In the genomic region with DNA sequence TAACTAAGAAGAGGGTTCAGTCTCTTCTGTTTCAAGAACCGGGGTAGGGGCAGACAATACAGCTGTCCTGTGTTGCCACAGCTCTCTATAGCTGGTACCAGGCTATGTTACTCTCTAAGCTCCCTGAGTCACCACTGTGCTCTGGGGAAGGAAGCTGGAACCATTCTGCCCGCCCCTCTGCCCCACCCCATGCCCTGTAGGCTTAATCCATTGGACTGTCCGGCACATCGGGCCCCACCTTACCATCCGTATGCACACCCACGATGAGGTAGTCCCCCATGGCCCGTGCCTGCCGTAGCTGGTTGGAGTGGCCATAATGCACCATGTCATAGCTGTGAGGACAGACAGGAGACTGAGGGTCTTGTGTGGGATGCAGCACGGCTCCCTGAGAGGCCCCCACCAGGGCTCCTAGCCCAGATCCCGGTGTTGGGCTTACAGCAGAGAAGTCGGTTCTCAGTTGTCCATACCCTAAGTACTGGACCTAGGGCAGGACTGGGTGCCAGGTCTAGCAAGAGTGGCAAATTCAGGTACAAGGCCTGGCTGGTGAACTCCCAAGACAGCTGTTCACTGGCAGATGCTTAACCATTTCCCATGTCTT, we compare ENCODE assay signal across 12 mouse cellular contexts. TPM values are rescaled to one million over a fixed set of nuclear protein-coding genes. Genes with fewer than 3 reads are reported as not detected.
DNase-seq lines count a peak whose midpoint lies in the region; ATAC-seq and TF ChIP-seq lines count a peak whose summit lies in the region.
"Had no signal": no experiment of that assay in that cellular context is flagged by ENCODE, and none has a peak within 500 bp of the region (broad histone marks: within the 10 kb centered on the region; RNA-seq: fewer than 3 reads in every experiment).

No protein-coding gene starts in this region.

- H3K36me3 ChIP-seq in hindbrain, embryonic 12.5 days, result peaks cover 64% of the 10 kb centered on the region
- peaks cover 82% of the 10 kb centered on the region for H3K36me3 ChIP-seq in hindbrain, embryonic 10.5 days
- peaks cover 39% of the 10 kb centered on the region for H3K36me3 ChIP-seq in ES-E14 (ENCODE audit: control insufficient read depth, insufficient read depth, low read length, poor library complexity, severe bottlenecking)
- H3K36me3 ChIP-seq in forebrain, embryonic 14.5 days (ENCODE audit: control insufficient read depth, insufficient read depth, low read length), result peaks cover 62% of the 10 kb centered on the region
- peaks cover 79% of the 10 kb centered on the region for H3K36me3 ChIP-seq in liver, embryonic 15.5 days (replicated peaks)

- no peak overlapping the region for H3K4me2 ChIP-seq in hindbrain, embryonic 12.5 days (replicated peaks)
- no peak overlapping the region for H3K4me2 ChIP-seq in forebrain, embryonic 14.5 days (ENCODE audit: low read length)
- peak overlapping the region; percentile 90 for H3K4me2 ChIP-seq in liver, embryonic 15.5 days

- H3K9me3 ChIP-seq in hindbrain, embryonic 12.5 days (replicated peaks), result no peaks in the 10 kb centered on the region
- no peaks in the 10 kb centered on the region for H3K9me3 ChIP-seq in hindbrain, embryonic 10.5 days
- no peaks in the 10 kb centered on the region for H3K9me3 ChIP-seq in ES-E14 (ENCODE audit: control insufficient read depth, insufficient read depth, low read depth, low read length)
- H3K9me3 ChIP-seq in forebrain, embryonic 14.5 days (replicated peaks; ENCODE audit: control insufficient read depth, low read length), result no peaks in the 10 kb centered on the region
- H3K9me3 ChIP-seq in liver, embryonic 15.5 days (replicated peaks), result no peaks in the 10 kb centered on the region
- H3K9me3 ChIP-seq: limb, embryonic 13.5 days had no signal

- in situ Hi-C loops in ES-E14 (cut with MboI; ENCODE audit: low sequenced_read_pairs in 2 of 2, unreplicated experiment in 2 of 2), result no loop called here

- peak overlapping the region; percentile 32; the same call in 1 of the 2 replicates for H3K9ac ChIP-seq in hindbrain, embryonic 12.5 days
- H3K9ac ChIP-seq in ES-E14 (ENCODE audit: insufficient read depth, low read depth, low read length, poor library complexity, severe bottlenecking), result 0 out of 2 replicates have a peak overlapping the region, but pooled peaks have one; percentile 17
- H3K9ac ChIP-seq in forebrain, embryonic 14.5 days (ENCODE audit: low read length), result peak overlapping the region; percentile 7; the same call in 1 of the 2 replicates
- H3K9ac ChIP-seq in liver, embryonic 15.5 days, result peak overlapping the region; percentile 27; the same call in 1 of the 2 replicates

- H3K27ac ChIP-seq in hindbrain, embryonic 12.5 days, result no peak overlapping the region
- no peak overlapping the region for H3K27ac ChIP-seq in hindbrain, embryonic 10.5 days
- no peak overlapping the region for H3K27ac ChIP-seq in ES-E14 (ENCODE audit: insufficient read depth, low read depth, low read length, poor library complexity, severe bottlenecking)
- H3K27ac ChIP-seq in forebrain, embryonic 14.5 days (ENCODE audit: low read depth, low read length), result no peak overlapping the region
- H3K27ac ChIP-seq in liver, embryonic 15.5 days (replicated peaks), result peak overlapping the region; percentile 88; the same call in 1 of the 2 replicates
- H3K27ac ChIP-seq: limb, embryonic 13.5 days had no signal

- 92% methylated on average over 11 of the region's 11 CpGs for WGBS in hindbrain, embryonic 12.5 days
- WGBS in hindbrain, embryonic 10.5 days, result 92% methylated on average over 11 of the region's 11 CpGs
- 93% methylated on average over 11 of the region's 11 CpGs for WGBS in forebrain, embryonic 14.5 days
- WGBS in liver, embryonic 15.5 days (ENCODE audit: insufficient replicate concordance), result 78% methylated on average over 11 of the region's 11 CpGs

- no peaks in the 10 kb centered on the region for H3K27me3 ChIP-seq in hindbrain, embryonic 12.5 days
- H3K27me3 ChIP-seq in hindbrain, embryonic 10.5 days (ENCODE audit: insufficient read depth, poor library complexity, severe bottlenecking), result no peaks in the 10 kb centered on the region
- H3K27me3 ChIP-seq in forebrain, embryonic 14.5 days (replicated peaks; ENCODE audit: control insufficient read depth, insufficient read depth, low read length), result no peaks in the 10 kb centered on the region
- H3K27me3 ChIP-seq in liver, embryonic 15.5 days, result no peaks in the 10 kb centered on the region
- H3K27me3 ChIP-seq: limb, embryonic 13.5 days had no signal

- no peak for ATAC-seq in hindbrain, embryonic 12.5 days (ENCODE audit: low FRiP score)
- no peak for ATAC-seq in forebrain, embryonic 14.5 days
- ATAC-seq in liver, embryonic 15.5 days (ENCODE audit: insufficient read depth), result no peak

- peaks cover 24% of the 10 kb centered on the region for H3K4me1 ChIP-seq in hindbrain, embryonic 12.5 days
- H3K4me1 ChIP-seq in hindbrain, embryonic 10.5 days (replicated peaks), result peaks cover 38% of the 10 kb centered on the region
- peaks cover 8 to 27% of the 10 kb centered on the region in 2 experiments; a peak in 2 of 4 replicates for H3K4me1 ChIP-seq in ES-E14 (ENCODE audit: control insufficient read depth in 2 of 2, insufficient read depth in 2 of 2, low read length in 2 of 2, poor library complexity in 1 of 2)
- peaks cover 8% of the 10 kb centered on the region for H3K4me1 ChIP-seq in forebrain, embryonic 14.5 days (ENCODE audit: control insufficient read depth, insufficient read depth, low read length)
- H3K4me1 ChIP-seq in liver, embryonic 15.5 days (replicated peaks), result peaks cover 50% of the 10 kb centered on the region

- no peak overlapping the region for H3K4me3 ChIP-seq in hindbrain, embryonic 12.5 days
- no peak overlapping the region for H3K4me3 ChIP-seq in hindbrain, embryonic 10.5 days
- H3K4me3 ChIP-seq in ES-E14 (ENCODE audit: insufficient read depth in 1 of 2, low read depth in 1 of 2, low read length in 2 of 2, poor library complexity in 1 of 2, severe bottlenecking in 1 of 2), result no peak overlapping the region
- H3K4me3 ChIP-seq in forebrain, embryonic 14.5 days (ENCODE audit: low read depth, low read length), result no peak overlapping the region
- H3K4me3 ChIP-seq in liver, embryonic 15.5 days (replicated peaks), result peak overlapping the region; percentile 91; the same call in 1 of the 2 replicates

- no peak for DNase-seq in hindbrain, embryonic 10.5 days (ENCODE audit: low spot score)
- DNase-seq in ES-E14 (ENCODE audit: low read depth, low spot score), result no peak
- DNase-seq in forebrain, embryonic 14.5 days (ENCODE audit: low spot score), result no peak
- DNase-seq in adrenal gland, postnatal 4 days (ENCODE audit: low spot score in 2 of 2), result no peak
- no peak for DNase-seq in spleen, postnatal 4 days (ENCODE audit: low spot score in 2 of 2)
- DNase-seq in frontal cortex, postnatal 14 days (ENCODE audit: low spot score in 2 of 2), result no peak
- DNase-seq: adrenal gland, postnatal 25 days; heart, postnatal 10 days; spleen, adult 18-20 months had no signal

TF ChIP-seq in ES-E14, 5 proteins besides CTCF, POLR2A, EP300 and RAD21:
- TF ChIP-seq ZC3H11A (IDR thresholded peaks at IDR 0.05; ENCODE audit: borderline replicate concordance, low read depth, low read length) (no peak), HCFC1 (IDR thresholded peaks at IDR 0.05; ENCODE audit: borderline replicate concordance, insufficient read depth, low read length) (no peak), ZNF384 (IDR thresholded peaks at IDR 0.05; ENCODE audit: low read depth, low read length) (no peak), CHD2 (IDR thresholded peaks at IDR 0.05; ENCODE audit: low read depth, low read length) (no peak), MAFK (IDR thresholded peaks at IDR 0.05; ENCODE audit: insufficient read depth, low read depth, low read length) (no peak)

RNA-seq across cellular contexts. Expression of gene Pcyt2, which starts 2.0 kb away (rescaled TPM):
- polyA plus RNA-seq in hindbrain, embryonic 12.5 days (2016; fragmentation: Nextera tagmentation; extraction: Ambion mirVana), result 145 and 148 TPM in 2 replicates
- polyA plus RNA-seq in hindbrain, embryonic 10.5 days (2016; fragmentation: Nextera tagmentation; extraction: Ambion mirVana), result 139 and 160 TPM in 2 replicates
- total RNA-seq in ES-E14 (2012; rRNA removed), result 88.6 and 188 TPM in 2 replicates
- polyA plus RNA-seq in forebrain, embryonic 14.5 days (2014; fragmentation: Nextera tagmentation; extraction: Ambion mirVana), result 113 and 134 TPM in 2 replicates
- 138 and 165 TPM in 2 replicates for polyA plus RNA-seq in liver, embryonic 15.5 days (2015; fragmentation: Nextera tagmentation; extraction: Ambion mirVana)
- total RNA-seq in adrenal gland, postnatal 4 days (2021), result 100 to 1,000 TPM; 135 to 144 TPM

RNA-seq across cellular contexts. Expression of gene Npb, which starts 7.4 kb away (rescaled TPM):
- 1.0 and 1.3 TPM in 2 replicates for polyA plus RNA-seq in hindbrain, embryonic 12.5 days (2016; fragmentation: Nextera tagmentation; extraction: Ambion mirVana)
- 0.34 and 0.63 TPM in 2 replicates for polyA plus RNA-seq in hindbrain, embryonic 10.5 days (2016; fragmentation: Nextera tagmentation; extraction: Ambion mirVana)
- total RNA-seq in ES-E14 (2012; rRNA removed), result 0.69 and 0.94 TPM in 2 replicates
- 0.46 and 0.98 TPM in 2 replicates for polyA plus RNA-seq in forebrain, embryonic 14.5 days (2014; fragmentation: Nextera tagmentation; extraction: Ambion mirVana)
- polyA plus RNA-seq in liver, embryonic 15.5 days (2015; fragmentation: Nextera tagmentation; extraction: Ambion mirVana), result 14.7 and 15.8 TPM in 2 replicates
- total RNA-seq in adrenal gland, postnatal 4 days (2021), result 1 to 10 TPM; 2.4 to 5.4 TPM

RNA-seq across cellular contexts. Expression of gene Sirt7, which starts 9.3 kb away (rescaled TPM):
- 43.9 and 50.0 TPM in 2 replicates for polyA plus RNA-seq in hindbrain, embryonic 12.5 days (2016; fragmentation: Nextera tagmentation; extraction: Ambion mirVana)
- polyA plus RNA-seq in hindbrain, embryonic 10.5 days (2016; fragmentation: Nextera tagmentation; extraction: Ambion mirVana), result 37.0 and 42.4 TPM in 2 replicates
- total RNA-seq in ES-E14 (2012; rRNA removed), result 29.4 and 33.2 TPM in 2 replicates
- 30.4 and 40.8 TPM in 2 replicates for polyA plus RNA-seq in forebrain, embryonic 14.5 days (2014; fragmentation: Nextera tagmentation; extraction: Ambion mirVana)
- polyA plus RNA-seq in liver, embryonic 15.5 days (2015; fragmentation: Nextera tagmentation; extraction: Ambion mirVana), result 32.3 and 36.9 TPM in 2 replicates
- total RNA-seq in adrenal gland, postnatal 4 days (2021), result 10 to 100 TPM; 49.0 to 58.1 TPM

RNA-seq across cellular contexts. Expression of gene Anapc11, which starts 17.5 kb away (rescaled TPM):
- 153 and 170 TPM in 2 replicates for polyA plus RNA-seq in hindbrain, embryonic 12.5 days (2016; fragmentation: Nextera tagmentation; extraction: Ambion mirVana)
- polyA plus RNA-seq in hindbrain, embryonic 10.5 days (2016; fragmentation: Nextera tagmentation; extraction: Ambion mirVana), result 237 TPM in 2 replicates
- total RNA-seq in ES-E14 (2012; rRNA removed), result 87.4 and 98.4 TPM in 2 replicates
- polyA plus RNA-seq in forebrain, embryonic 14.5 days (2014; fragmentation: Nextera tagmentation; extraction: Ambion mirVana), result 237 and 281 TPM in 2 replicates
- 76.2 and 79.0 TPM in 2 replicates for polyA plus RNA-seq in liver, embryonic 15.5 days (2015; fragmentation: Nextera tagmentation; extraction: Ambion mirVana)
- total RNA-seq in adrenal gland, postnatal 4 days (2021), result 10 to 100 TPM; 87.4 to 90.7 TPM

RNA-seq across cellular contexts. Expression of gene Alyref, which starts 17.5 kb away (rescaled TPM):
- polyA plus RNA-seq in hindbrain, embryonic 12.5 days (2016; fragmentation: Nextera tagmentation; extraction: Ambion mirVana), result 539 and 588 TPM in 2 replicates
- polyA plus RNA-seq in hindbrain, embryonic 10.5 days (2016; fragmentation: Nextera tagmentation; extraction: Ambion mirVana), result 607 and 643 TPM in 2 replicates
- 300 and 397 TPM in 2 replicates for total RNA-seq in ES-E14 (2012; rRNA removed)
- 318 and 352 TPM in 2 replicates for polyA plus RNA-seq in forebrain, embryonic 14.5 days (2014; fragmentation: Nextera tagmentation; extraction: Ambion mirVana)
- 253 and 277 TPM in 2 replicates for polyA plus RNA-seq in liver, embryonic 15.5 days (2015; fragmentation: Nextera tagmentation; extraction: Ambion mirVana)
- 100 to 1,000 TPM; 136 to 169 TPM for total RNA-seq in adrenal gland, postnatal 4 days (2021)
